Mouse (Mus musculus) ES-Bruce4 (cell line): Measurements from ENCODE around the gene Arhgef1. TPM values are rescaled to one million over a fixed set of nuclear protein-coding genes. Genes with fewer than 3 reads are reported as not detected.

Experiments
- H3K27ac ChIP-seq: 2 replicates; pipeline ENCODE4 v1.5.1; 2012; ENCODE audit warnings: low read length, inconsistent platforms; ENCODE audit not compliant: insufficient read depth
- H3K27me3 ChIP-seq: 2 replicates; pipeline ENCODE4 v1.6.1; 2012; ENCODE audit warnings: mild to moderate bottlenecking, low read length, inconsistent platforms; ENCODE audit not compliant: control insufficient read depth, poor library complexity, insufficient read depth, severe bottlenecking
- H3K36me3 ChIP-seq: 2 replicates; pipeline ENCODE4 v1.6.1; 2012; ENCODE audit warnings: inconsistent platforms, mild to moderate bottlenecking, low read length, moderate library complexity; ENCODE audit not compliant: control insufficient read depth, poor library complexity, insufficient read depth, severe bottlenecking
- H3K4me1 ChIP-seq: one replicate; pipeline ENCODE4 v1.8.1; 2011; ENCODE audit warnings: low read length; ENCODE audit not compliant: control insufficient read depth, insufficient read depth
- H3K4me3 ChIP-seq: 2 replicates; pipeline ENCODE4 v1.5.1; 2011; ENCODE audit warnings: low read depth, mild to moderate bottlenecking, low read length
- H3K9ac ChIP-seq: 2 replicates; pipeline ENCODE4 v1.6.1; 2012; ENCODE audit warnings: low read depth, mild to moderate bottlenecking, inconsistent platforms; ENCODE audit not compliant: poor library complexity, severe bottlenecking
- H3K9me3 ChIP-seq: replicated peaks from 2 replicates; pipeline ENCODE4 v1.6.1; 2012; ENCODE audit warnings: mild to moderate bottlenecking, low read length, inconsistent platforms; ENCODE audit not compliant: control insufficient read depth, poor library complexity, insufficient read depth, severe bottlenecking
- CTCF ChIP-seq: IDR thresholded peaks from one replicate; pipeline ENCODE4 v1.8.1; 2011; ENCODE audit warnings: low read depth, low read length
- EP300 ChIP-seq: IDR thresholded peaks from 2 replicates; pipeline ENCODE4 v1.6.1; 2011; ENCODE audit warnings: low read depth, low read length; ENCODE audit not compliant: insufficient read depth
- POLR2A ChIP-seq: IDR thresholded peaks from one replicate; pipeline ENCODE4 v1.8.1; 2011; ENCODE audit warnings: low read length; ENCODE audit not compliant: insufficient read depth
- polyA plus RNA-seq: library from polyadenylated mRNA; stranded (reverse); fragments of >200 nt; gene quantifications from 2 replicates; pipeline ENCODE4 v1.2.4, GENCODE M21; 2011; ENCODE audit warnings: low read depth; ENCODE audit not compliant: missing spikeins, insufficient read depth, insufficient read length

Gene Arhgef1
- polyA plus RNA-seq, 1 experiment, result 90.5 TPM

GRCm38 (mm10) chr7:24882416-24883199 lies 20.1 kb upstream of the Arhgef1 start:
- no peak overlapping the region for H3K4me3 ChIP-seq
- no peaks in the 10 kb centered on the region for H3K27me3 ChIP-seq
- peaks cover 7% of the 10 kb centered on the region for H3K4me1 ChIP-seq
- no peak overlapping the region for H3K27ac ChIP-seq
- H3K9me3 ChIP-seq, result no peaks in the 10 kb centered on the region
- no peak for TF ChIP-seq POLR2A
- TF ChIP-seq EP300, result no peak
- no peak for TF ChIP-seq CTCF
- peaks cover 27% of the 10 kb centered on the region for H3K36me3 ChIP-seq
- H3K9ac ChIP-seq, result peak overlapping the region; percentile 97; the same call in 1 of the 2 replicates

DNA sequence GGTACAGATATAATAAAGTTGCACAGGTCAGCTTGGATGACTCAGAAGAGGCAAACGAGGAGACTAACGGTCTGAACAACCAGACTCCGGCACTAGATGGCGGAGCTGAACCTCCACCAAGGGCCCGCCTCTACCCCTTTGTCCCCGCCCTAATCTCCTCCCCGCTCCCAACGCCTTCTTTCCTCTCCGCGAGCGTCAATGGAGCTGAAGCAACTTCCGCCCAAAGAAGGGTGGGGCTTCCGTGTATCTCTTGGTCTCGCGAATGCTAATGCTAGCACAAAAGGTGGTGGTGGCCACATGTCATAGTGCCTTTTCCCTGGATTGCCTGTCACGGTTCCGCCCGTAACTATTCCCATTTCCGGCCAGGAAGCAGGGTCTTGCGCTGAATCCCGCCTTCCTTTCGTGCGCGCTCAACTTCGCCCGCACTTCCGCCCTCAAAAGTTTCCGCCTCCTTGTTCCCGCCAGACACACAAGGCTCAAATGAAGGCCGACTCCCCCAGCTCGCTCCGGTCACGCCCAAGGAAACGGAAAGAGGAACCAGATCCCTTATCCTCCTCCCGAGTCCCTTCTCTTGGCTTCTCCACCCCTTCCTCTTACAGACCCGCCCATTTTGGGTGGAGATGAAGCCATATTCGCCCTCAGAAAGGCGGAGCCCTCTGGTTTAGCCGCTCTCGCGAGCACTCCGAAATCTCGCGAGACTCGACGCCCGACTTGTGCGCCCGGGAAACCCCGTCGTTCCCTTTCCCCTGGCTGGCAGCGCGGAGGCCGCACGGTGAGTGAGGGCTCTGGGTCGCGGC lies 18.6 kb upstream of the Arhgef1 start, which contains the start of gene Rps19:
Gene Rps19 (plus strand): TSS at position 476 of the 797 bp plus-strand sequence.
- TF ChIP-seq CTCF, result peak; percentile 53
- TF ChIP-seq POLR2A, result no peak
- Histone ChIP-seq H3K36me3 (peaks cover 40% of the 10 kb centered on the region), H3K27me3 (no peaks in the 10 kb centered on the region), H3K4me3 (peak within 1 kb of the TSS; percentile 94), H3K27ac (peak within 1 kb of the TSS; percentile 96), H3K4me1 (peaks cover 3% of the 10 kb centered on the region), H3K9me3 (no peaks in the 10 kb centered on the region), H3K9ac (peak within 1 kb of the TSS; percentile 97)

GRCm38 (mm10) chr7:24884693-24885291 lies 17.9 kb upstream of the Arhgef1 start:
- H3K4me3 ChIP-seq, result peak overlapping the region; percentile 90
- peak overlapping the region; percentile 70 for H3K27ac ChIP-seq
- no peak for TF ChIP-seq POLR2A
- TF ChIP-seq EP300, result no peak
- TF ChIP-seq CTCF, result no peak
- H3K9ac ChIP-seq, result peak overlapping the region; percentile 97
- H3K9me3 ChIP-seq, result no peaks in the 10 kb centered on the region
- peaks cover 47% of the 10 kb centered on the region for H3K36me3 ChIP-seq
- peaks cover 3% of the 10 kb centered on the region for H3K4me1 ChIP-seq
- no peaks in the 10 kb centered on the region for H3K27me3 ChIP-seq

- Histone ChIP-seq H3K4me3 (peak overlapping the region; percentile 90), H3K27me3 (no peaks in the 10 kb centered on the region), H3K27ac (peak overlapping the region; percentile 70), H3K9me3 (no peaks in the 10 kb centered on the region), H3K9ac (peak overlapping the region; percentile 97), H3K36me3 (peaks cover 49% of the 10 kb centered on the region), H3K4me1 (no peaks in the 10 kb centered on the region)
- no peak for TF ChIP-seq POLR2A
- no peak for TF ChIP-seq EP300
- TF ChIP-seq CTCF, result no peak
Observed at GRCm38 (mm10) chr7:24885468-24886307, 17.0 kb upstream of the Arhgef1 start.

DNA sequence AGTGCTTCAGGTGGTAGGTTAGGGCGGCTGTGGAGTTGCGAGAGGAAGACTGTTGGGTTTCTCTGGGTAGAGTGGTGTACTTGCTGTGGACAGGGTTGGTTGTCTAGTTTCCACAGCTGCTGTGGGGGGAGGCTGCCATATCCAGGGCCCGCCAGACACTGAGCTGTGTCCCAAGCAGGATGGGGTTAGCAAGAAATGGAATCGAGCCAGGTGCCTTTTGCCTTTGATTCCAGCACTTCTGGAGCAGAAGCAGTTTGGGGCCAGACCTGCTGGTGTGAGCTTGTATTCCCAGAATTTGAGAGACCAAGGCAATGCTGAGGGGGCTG lies 16.4 kb upstream of the Arhgef1 start:
- H3K27me3 ChIP-seq, result no peaks in the 10 kb centered on the region
- peak overlapping the region; percentile 90 for H3K4me3 ChIP-seq
- no peaks in the 10 kb centered on the region for H3K4me1 ChIP-seq
- peak overlapping the region; percentile 97 for H3K9ac ChIP-seq
- no peaks in the 10 kb centered on the region for H3K9me3 ChIP-seq
- TF ChIP-seq POLR2A (no peak), CTCF (no peak), EP300 (no peak)
- H3K27ac ChIP-seq, result peak overlapping the region; percentile 70
- H3K36me3 ChIP-seq, result peaks cover 52% of the 10 kb centered on the region
